Mouse (Mus musculus) neural tube, embryonic 15.5 days (tissue): ENCODE results near the gene Scamp2. TPM values are rescaled to one million over a fixed set of nuclear protein-coding genes. Genes with fewer than 3 reads are reported as not detected.

Source experiments
- ATAC-seq: fragments of 200-750 bp; cut with Nextera tagmentation; 2 replicates; pipeline ENCODE4 v1.8.0; 2017; ENCODE audit warnings: mild to moderate bottlenecking, moderate TSS enrichment, moderate library complexity; ENCODE audit not compliant: low FRiP score
- H3K27ac ChIP-seq: fragments of 300-500 bp; sonication (generic); replicated peaks from 2 replicates; pipeline ENCODE4 v1.5.1; 2015; ENCODE audit warnings: mild to moderate bottlenecking, inconsistent platforms
- H3K27me3 ChIP-seq: fragments of 300-500 bp; sonication (generic); replicated peaks from 2 replicates; pipeline ENCODE4 v1.6.1; 2015; ENCODE audit warnings: inconsistent platforms
- H3K36me3 ChIP-seq: fragments of 300-500 bp; sonication (generic); 2 replicates; pipeline ENCODE4 v1.6.1; 2015; ENCODE audit warnings: inconsistent platforms
- H3K4me1 ChIP-seq: fragments of 300-500 bp; sonication (generic); 2 replicates; pipeline ENCODE4 v1.6.1; 2015; ENCODE audit warnings: inconsistent platforms
- H3K4me2 ChIP-seq: fragments of 300-500 bp; sonication (generic); 2 replicates; pipeline ENCODE4 v1.6.1; 2015; ENCODE audit warnings: inconsistent platforms, mild to moderate bottlenecking, moderate library complexity
- H3K4me3 ChIP-seq: fragments of 300-500 bp; sonication (generic); replicated peaks from 2 replicates; pipeline ENCODE4 v1.5.1; 2015; ENCODE audit warnings: mild to moderate bottlenecking, inconsistent platforms
- H3K9ac ChIP-seq: fragments of 300-500 bp; sonication (generic); replicated peaks from 2 replicates; pipeline ENCODE4 v1.6.1; 2015; ENCODE audit warnings: mild to moderate bottlenecking, inconsistent platforms
- H3K9me3 ChIP-seq: fragments of 300-500 bp; sonication (generic); replicated peaks from 2 replicates; pipeline ENCODE4 v1.6.1; 2016; ENCODE audit warnings: inconsistent platforms
- WGBS: fragments of 180-500 bp; shearing (Covaris S2); methylation state at CpG from one replicate; pipeline ENCODE4 v1.1.7; 2015; ENCODE audit warnings: mixed read lengths; 5-methylcytosine and 5-hydroxymethylcytosine counted together
- polyA plus RNA-seq: library from polyadenylated mRNA; unstranded; fragments of >200 nt; fragmentation: Nextera tagmentation; extraction: Ambion mirVana; gene quantifications from 2 replicates; pipeline ENCODE4 v1.2.1, GENCODE M21; 2015

Gene Scamp2
- 43.5 and 48.5 TPM in 2 replicates for polyA plus RNA-seq

DNA sequence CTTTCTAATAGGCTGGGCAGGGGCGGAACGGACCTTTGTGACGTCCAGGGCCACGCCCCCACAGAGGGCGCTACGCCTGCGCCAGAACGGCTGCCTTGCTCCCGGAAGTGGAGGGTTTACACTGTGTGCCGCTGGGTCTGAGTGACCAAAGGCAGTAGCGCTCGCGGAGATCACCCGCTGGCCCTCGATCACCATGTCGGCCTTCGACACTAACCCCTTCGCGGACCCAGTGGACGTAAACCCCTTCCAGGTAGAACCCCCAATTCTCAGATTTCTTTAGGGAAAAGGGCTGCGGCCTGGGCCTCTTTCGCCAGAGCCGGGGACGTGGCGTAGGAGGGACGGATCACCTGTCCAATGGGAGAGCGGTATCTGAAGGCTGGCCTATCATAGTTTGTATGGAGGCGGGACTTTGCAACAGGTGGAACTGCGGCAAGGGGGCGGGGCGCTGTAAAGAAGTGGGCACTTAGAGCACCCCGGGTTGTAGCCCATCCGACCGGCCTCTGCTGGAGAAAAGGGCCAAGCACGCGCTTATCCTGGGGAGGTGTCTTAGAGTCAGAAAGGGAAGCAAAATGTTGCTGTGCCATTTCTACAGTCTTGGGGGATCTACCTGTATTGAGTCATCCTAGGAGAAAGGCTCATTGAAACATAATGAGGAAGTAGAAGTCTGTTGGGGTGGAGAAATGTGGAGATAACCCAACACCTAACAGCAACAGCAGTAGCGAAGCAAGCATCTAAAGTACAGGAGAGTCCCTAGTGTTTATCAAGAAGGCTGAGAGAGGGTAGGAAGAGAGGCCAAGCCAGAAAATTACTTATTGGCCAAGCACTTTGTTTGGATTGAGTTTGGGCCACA is at the start of gene Scamp2:
TSS of gene Scamp2 (plus strand) at position 83 of the 850 bp plus-strand sequence.
- Histone ChIP-seq H3K27me3 (no peaks in the 10 kb centered on the region), H3K4me2 (peak within 1 kb of the TSS; percentile 90), H3K4me3 (peak within 1 kb of the TSS; percentile 85), H3K9ac (peak within 1 kb of the TSS; percentile 66), H3K9me3 (no peaks in the 10 kb centered on the region), H3K27ac (peak within 1 kb of the TSS; percentile 91), H3K36me3 (no peaks in the 10 kb centered on the region), H3K4me1 (peaks cover 41% of the 10 kb centered on the region)
- peak; percentile 99 for ATAC-seq
- WGBS, result 1% methylated on average over 37 of the region's 37 CpGs

DNA sequence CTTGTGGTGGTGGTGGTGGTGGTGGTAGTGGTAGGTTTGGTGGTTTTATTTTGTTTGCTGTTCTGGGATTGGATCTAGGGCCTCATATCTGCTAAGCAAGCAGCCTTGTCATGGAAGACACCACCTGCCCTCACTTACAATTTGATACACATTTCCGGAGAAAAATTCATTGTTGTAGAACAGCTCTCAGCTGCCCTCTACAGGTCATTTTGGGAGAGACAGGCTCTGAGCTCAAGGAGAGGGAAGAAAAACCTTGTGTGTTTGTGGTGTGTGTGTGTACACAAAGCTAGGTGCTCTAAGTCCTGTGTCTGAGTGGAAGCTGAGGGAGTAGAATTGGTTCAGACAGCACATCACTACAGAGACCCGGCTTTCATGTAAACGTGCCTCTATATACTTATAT is 43.6 kb upstream of the Scamp2 start:
- Histone ChIP-seq H3K4me2 (no peak overlapping the region), H3K4me1 (peaks cover 6% of the 10 kb centered on the region), H3K36me3 (no peaks in the 10 kb centered on the region), H3K9ac (no peak overlapping the region), H3K9me3 (no peaks in the 10 kb centered on the region), H3K4me3 (no peak overlapping the region), H3K27ac (peak overlapping the region; percentile 68), H3K27me3 (no peaks in the 10 kb centered on the region)
- no peak for ATAC-seq
- WGBS, result 8% methylated on average over 3 of the region's 3 CpGs

DNA sequence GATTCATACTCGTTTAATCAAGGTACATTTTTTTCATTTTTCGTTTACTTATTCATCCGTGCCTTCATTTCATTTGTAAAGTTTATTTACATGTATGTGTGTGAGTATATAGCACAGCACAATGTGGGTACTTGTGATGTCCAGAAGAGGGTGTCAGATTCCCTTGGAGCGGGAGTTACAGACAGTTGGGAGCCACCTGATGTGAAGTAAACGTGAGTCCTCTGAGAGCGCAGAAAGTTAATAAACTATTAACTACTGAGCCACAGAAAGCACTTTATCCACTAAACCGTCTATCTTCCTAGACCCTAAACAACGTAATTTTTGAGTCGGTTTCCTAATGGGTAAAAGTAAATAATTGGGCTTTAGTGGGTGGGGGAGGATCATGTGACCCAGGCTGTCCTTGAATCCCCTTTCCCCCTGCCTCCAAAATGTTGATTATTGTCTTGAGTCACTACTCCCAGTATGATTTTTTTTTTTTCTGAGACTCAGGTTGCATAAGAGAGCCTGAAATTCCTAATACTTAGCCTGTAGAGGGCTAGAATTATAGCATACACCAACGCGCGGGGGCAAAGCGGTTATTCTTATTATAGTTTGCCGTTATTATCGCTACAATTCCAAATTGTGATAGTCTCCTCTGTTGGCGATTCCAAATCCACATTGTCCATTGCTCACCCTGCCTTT is 40.2 kb upstream of the Scamp2 start:
- peak overlapping the region; percentile 75 for H3K4me2 ChIP-seq
- H3K27ac ChIP-seq, result peak overlapping the region; percentile 94
- no peaks in the 10 kb centered on the region for H3K36me3 ChIP-seq
- H3K9ac ChIP-seq, result peak overlapping the region; percentile 62
- no peaks in the 10 kb centered on the region for H3K27me3 ChIP-seq
- WGBS, result 25% methylated on average over 16 of the region's 16 CpGs
- peak overlapping the region; percentile 95 for H3K4me3 ChIP-seq
- no peaks in the 10 kb centered on the region for H3K9me3 ChIP-seq
- H3K4me1 ChIP-seq, result peaks cover 39% of the 10 kb centered on the region
- ATAC-seq, result peak; percentile 49

DNA sequence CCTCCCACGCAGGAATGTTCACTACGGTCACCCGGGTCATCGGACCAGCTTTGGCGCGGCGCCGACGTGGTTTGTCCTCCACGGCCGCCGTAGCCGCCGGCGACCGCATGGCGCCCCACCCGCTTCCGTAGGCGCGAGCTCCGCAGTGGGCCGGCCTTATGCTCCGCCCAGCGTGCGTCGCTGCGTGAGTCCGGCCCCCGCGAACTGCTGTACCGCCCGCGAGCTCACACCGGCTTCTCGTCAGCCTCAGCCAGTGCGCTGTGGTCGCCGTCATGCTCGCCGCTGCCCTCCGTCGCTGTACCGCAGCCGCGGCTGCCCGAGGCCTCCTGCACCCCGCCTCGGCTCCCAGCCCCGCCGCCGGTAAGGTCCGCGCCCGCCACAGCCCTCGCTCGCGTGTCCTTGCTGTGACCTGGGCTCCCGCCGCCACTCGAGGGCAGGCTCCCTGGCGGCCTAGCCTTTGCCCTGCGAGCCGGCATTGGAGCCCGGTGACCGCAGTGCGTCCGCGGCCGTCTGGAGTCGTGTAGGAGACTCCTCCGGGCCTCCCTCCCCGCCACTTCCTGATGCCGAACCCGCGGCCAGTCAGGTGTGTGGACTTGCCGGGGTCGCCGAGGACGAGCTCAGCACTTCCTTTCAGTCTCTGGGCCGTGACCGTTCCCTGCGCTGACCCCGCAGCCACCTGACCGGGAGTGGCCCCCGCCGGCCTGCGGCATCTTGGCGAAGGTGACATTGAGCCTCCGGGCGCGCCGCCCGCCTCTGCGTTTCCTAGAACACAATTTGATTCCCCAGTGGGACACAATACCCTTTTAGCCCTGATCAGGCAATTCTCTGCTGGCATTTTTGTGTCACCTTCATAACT is 39.5 kb upstream of the Scamp2 start, which contains the start of gene Cox5a:
TSS of gene Cox5a (plus strand) at position 219 of the 856 bp plus-strand sequence.
- peak within 1 kb of the TSS; percentile 94 for H3K27ac ChIP-seq
- H3K9me3 ChIP-seq, result no peaks in the 10 kb centered on the region
- no peaks in the 10 kb centered on the region for H3K36me3 ChIP-seq
- WGBS, result under 1% methylated on average over 95 of the region's 95 CpGs
- H3K4me1 ChIP-seq, result peaks cover 43% of the 10 kb centered on the region
- peak; percentile 94 for ATAC-seq
- peak within 1 kb of the TSS; percentile 95 for H3K4me3 ChIP-seq
- peak within 1 kb of the TSS; percentile 96 for H3K9ac ChIP-seq
- H3K4me2 ChIP-seq, result peak within 1 kb of the TSS; percentile 75
- H3K27me3 ChIP-seq, result no peaks in the 10 kb centered on the region

DNA sequence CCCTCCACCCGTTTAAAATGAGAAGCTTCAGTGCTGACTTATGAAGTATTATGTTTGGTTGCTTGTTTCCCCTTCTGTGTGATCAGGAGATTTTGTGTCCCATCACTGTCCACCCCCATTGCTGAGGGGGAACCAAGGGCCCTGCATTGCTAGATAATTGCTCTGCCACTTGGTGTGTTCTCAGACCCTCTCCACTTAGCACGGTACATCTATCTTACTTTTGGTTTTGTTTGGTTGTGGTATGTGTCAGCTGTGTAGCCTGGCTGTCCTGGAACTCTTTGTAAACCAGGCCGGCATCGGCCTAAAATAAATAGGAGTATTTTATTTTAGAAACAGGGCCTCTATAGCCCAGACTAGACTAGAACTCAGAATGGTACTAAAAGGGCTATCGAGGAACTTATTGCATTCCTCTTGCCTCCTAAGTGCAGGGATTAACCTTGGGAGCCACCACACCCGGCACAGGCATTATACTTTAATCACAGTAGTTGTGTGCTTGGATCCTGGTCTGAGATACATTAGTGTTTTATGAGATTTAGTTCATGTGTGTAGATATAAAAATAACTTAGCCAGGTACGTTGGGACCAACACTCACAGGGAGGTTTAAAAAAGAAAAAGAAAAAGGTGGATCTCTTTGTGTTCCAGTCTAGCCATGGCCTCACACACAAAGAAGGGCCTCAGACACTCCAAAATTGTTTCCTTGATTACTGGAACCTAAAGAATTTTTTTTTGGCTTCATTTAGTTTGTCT is 38.5 kb upstream of the Scamp2 start:
- Histone ChIP-seq H3K4me3 (peak overlapping the region; percentile 95), H3K4me2 (peak overlapping the region; percentile 75), H3K9ac (peak overlapping the region; percentile 96), H3K9me3 (no peaks in the 10 kb centered on the region), H3K36me3 (no peaks in the 10 kb centered on the region), H3K27me3 (no peaks in the 10 kb centered on the region), H3K27ac (peak overlapping the region; percentile 94), H3K4me1 (peaks cover 43% of the 10 kb centered on the region)
- 23% methylated on average over 7 of the region's 7 CpGs for WGBS
- no peak for ATAC-seq

DNA sequence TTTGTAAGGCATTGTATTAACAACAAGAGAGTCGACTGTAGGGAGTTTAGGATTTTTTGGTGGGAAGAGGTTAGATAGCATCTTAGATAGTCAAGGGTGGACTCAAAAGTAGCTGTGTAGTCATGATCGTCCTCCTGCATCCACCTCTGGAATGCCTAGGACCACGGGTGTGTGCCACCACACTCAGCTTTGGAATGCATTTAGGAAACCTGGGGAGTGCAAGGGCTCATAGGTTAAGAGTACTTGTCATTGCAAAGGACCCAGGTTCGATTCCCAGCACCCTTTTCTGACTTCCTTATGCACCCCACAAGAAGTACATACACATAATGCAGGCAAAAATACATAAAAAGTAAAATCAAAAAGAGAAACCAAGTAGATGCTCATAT is 37.9 kb upstream of the Scamp2 start:
- no peaks in the 10 kb centered on the region for H3K36me3 ChIP-seq
- WGBS, result 87% methylated on average over 4 of the region's 4 CpGs
- H3K4me1 ChIP-seq, result peaks cover 43% of the 10 kb centered on the region
- H3K27ac ChIP-seq, result no peak overlapping the region
- H3K4me3 ChIP-seq, result peak overlapping the region; percentile 95; the same call in 1 of the 2 replicates
- H3K27me3 ChIP-seq, result no peaks in the 10 kb centered on the region
- 0 out of 2 replicates have a peak overlapping the region, but pooled peaks have one; percentile 96 for H3K9ac ChIP-seq
- H3K9me3 ChIP-seq, result no peaks in the 10 kb centered on the region
- ATAC-seq, result no peak
- H3K4me2 ChIP-seq, result peak overlapping the region; percentile 75

DNA sequence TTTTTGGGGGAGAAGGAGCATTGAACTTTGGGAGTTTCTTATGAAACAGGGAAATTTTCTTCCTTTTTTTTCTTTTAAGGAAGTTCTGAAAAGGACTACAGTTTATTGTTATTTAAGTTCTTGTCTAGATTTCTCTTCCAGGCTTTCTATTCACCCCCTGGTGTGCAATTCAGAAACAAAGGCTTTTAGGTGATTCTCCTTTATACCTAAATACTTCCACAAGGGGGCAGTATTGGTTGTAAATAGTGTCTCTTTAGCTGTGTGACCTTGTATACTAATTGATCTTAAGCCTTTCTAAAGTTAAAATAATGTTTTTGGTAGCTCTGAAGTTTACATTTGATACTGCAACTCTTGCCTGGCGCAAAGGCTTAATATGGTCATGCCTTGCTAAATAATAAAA is 37.0 kb upstream of the Scamp2 start:
- Histone ChIP-seq H3K9me3 (no peaks in the 10 kb centered on the region), H3K27me3 (no peaks in the 10 kb centered on the region), H3K4me2 (no peak overlapping the region), H3K9ac (no peak overlapping the region), H3K36me3 (no peaks in the 10 kb centered on the region), H3K27ac (no peak overlapping the region), H3K4me3 (no peak overlapping the region), H3K4me1 (peaks cover 45% of the 10 kb centered on the region)
- ATAC-seq, result no peak
- 88% methylated on average over 1 of the region's 1 CpGs for WGBS

DNA sequence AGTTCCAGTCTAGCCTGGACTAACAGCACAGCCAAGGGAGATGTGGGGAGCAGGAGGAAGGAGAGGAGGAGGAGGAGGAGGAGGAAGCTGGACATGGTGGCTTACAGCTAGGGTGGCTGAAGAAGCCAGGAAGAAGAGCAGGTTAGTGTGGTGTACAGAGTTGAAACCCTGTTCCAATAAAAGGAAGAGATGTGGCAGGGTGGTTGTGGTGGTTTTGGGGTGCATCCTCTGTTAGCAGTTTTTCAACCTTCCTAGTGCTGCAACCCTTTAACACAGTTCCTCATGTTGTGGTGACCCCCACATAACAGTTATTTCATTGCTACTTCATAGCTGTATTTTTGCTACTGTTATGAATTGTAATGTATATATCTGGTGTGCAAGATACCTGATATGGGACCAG is 36.3 kb upstream of the Scamp2 start:
- H3K4me2 ChIP-seq, result no peak overlapping the region
- no peak overlapping the region for H3K27ac ChIP-seq
- no peak overlapping the region for H3K9ac ChIP-seq
- peaks cover 47% of the 10 kb centered on the region for H3K4me1 ChIP-seq
- H3K27me3 ChIP-seq, result no peaks in the 10 kb centered on the region
- ATAC-seq, result no peak
- no peak overlapping the region for H3K4me3 ChIP-seq
- H3K36me3 ChIP-seq, result no peaks in the 10 kb centered on the region
- no peaks in the 10 kb centered on the region for H3K9me3 ChIP-seq

DNA sequence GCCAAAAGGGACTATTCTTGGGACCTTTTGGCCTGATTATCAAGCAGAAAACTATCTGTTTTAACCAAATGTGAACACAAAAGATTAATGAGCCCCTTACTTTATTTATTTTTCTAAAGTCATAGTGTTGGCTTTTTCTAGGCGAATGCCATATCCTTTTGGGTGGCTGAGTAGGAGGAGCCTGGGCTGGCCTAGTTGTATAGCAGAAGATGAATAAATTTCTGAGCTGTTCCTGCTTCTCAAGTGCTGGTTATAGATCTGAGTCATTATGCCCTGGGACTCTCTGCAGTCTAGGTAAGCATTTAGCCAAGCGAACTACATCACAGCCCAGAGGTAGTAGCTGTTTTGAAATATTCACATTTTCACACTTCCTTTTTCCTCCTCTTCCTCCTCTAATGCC is 35.2 kb upstream of the Scamp2 start:
- H3K27ac ChIP-seq, result no peak overlapping the region
- H3K9me3 ChIP-seq, result no peaks in the 10 kb centered on the region
- no peak overlapping the region for H3K9ac ChIP-seq
- H3K4me1 ChIP-seq, result peaks cover 47% of the 10 kb centered on the region
- no peak for ATAC-seq
- no peaks in the 10 kb centered on the region for H3K27me3 ChIP-seq
- no peak overlapping the region for H3K4me2 ChIP-seq
- WGBS, result 83% methylated on average over 2 of the region's 2 CpGs
- peaks cover 4% of the 10 kb centered on the region; the same call in 1 of the 2 replicates for H3K36me3 ChIP-seq
- H3K4me3 ChIP-seq, result no peak overlapping the region

DNA sequence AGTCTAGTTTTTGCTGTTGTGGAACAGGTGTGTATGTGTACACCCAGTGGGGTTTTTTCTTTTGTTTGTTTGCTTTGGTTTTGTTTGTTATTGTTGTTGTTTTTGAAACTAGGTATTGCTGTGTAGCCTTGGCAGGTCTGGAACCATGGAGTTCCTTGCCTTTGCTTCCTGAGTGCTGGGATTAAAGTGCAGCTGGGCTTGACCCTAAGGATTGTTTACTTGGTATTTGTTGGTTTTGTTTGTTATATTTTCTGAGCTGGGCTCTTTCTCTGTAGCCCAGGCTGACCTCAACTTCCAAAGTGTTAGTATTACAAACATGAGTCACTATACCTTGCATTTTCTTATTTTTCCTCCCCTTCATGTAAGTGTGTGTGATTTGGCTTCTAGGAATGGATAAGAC is 34.3 kb upstream of the Scamp2 start:
- H3K4me2 ChIP-seq, result no peak overlapping the region
- peaks cover 47% of the 10 kb centered on the region for H3K4me1 ChIP-seq
- H3K27ac ChIP-seq, result no peak overlapping the region
- ATAC-seq, result no peak
- no peaks in the 10 kb centered on the region for H3K27me3 ChIP-seq
- H3K4me3 ChIP-seq, result no peak overlapping the region
- no peak overlapping the region for H3K9ac ChIP-seq
- H3K36me3 ChIP-seq, result peaks cover 7% of the 10 kb centered on the region
- H3K9me3 ChIP-seq, result no peaks in the 10 kb centered on the region

DNA sequence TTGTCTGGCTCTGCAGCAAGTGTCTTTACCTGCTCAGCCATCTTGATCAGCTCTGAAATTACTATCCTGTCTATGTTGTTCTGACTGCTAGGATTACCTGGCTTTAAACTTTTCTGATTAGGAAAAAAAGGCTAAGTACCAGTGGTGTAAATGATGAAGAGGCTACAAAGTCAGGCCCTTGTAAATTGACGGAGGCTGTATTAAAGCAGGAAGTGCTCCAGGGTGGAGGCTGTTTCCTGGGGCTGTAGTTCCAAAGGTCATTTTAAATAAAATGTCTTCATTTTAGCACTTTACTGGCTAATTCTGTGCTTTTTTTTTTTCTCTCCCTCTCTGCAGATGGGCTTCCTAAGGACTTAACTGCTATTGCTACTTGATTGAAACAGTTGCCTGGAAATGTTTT is 28.8 kb upstream of the Scamp2 start:
- ATAC-seq, result no peak
- Histone ChIP-seq H3K9ac (no peak overlapping the region), H3K27ac (no peak overlapping the region), H3K4me3 (no peak overlapping the region), H3K9me3 (no peaks in the 10 kb centered on the region), H3K27me3 (no peaks in the 10 kb centered on the region), H3K4me1 (peaks cover 11% of the 10 kb centered on the region), H3K36me3 (peaks cover 40% of the 10 kb centered on the region), H3K4me2 (no peak overlapping the region)
- WGBS, result 88% methylated on average over 1 of the region's 1 CpGs
